Mouse (Mus musculus): ENCODE data around the gene Htra3. TPM values are rescaled to one million over a fixed set of nuclear protein-coding genes. Genes with fewer than 3 reads are reported as not detected.

The Htra3 gene
- polyA plus RNA-seq, 1 experiment from 2014 or later: 21.3 TPM

DNA sequence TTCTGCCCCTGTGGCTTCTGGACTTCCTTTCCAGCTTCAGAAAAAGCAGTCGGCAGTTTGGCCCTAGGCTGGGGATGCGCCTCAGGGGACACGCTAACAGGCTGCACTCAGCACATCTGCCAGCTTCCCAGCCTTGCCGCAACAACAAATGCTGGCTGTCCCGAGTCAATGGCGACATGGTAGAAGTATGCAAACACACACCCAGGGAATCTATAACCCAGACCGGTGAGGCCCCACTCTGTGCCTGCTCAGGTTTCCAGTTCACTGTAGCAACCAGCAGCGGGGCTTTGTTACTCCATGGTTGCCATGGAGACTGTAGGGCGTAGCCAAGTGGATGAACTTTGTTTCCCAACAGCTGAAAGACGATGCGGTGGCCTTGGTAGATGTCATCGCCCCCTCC, 70.2 kb downstream of the Htra3 start:
- H3K4me1 ChIP-seq: peaks cover 23% of the 10 kb centered on the region
- peaks cover 28% of the 10 kb centered on the region; the same call in 1 of the 2 replicates for H3K36me3 ChIP-seq
- WGBS: 8% methylated on average over 12 of the region's 12 CpGs
- peak; percentile 64; the same call in 1 of the 2 replicates for ATAC-seq (ENCODE audit: low FRiP score)
- H3K4me2 ChIP-seq: no peak overlapping the region
- H3K9me3 ChIP-seq (replicated peaks): no peaks in the 10 kb centered on the region
- H3K27ac ChIP-seq (replicated peaks): no peak overlapping the region
- H3K4me3 ChIP-seq (replicated peaks): no peak overlapping the region
- H3K9ac ChIP-seq (replicated peaks): no peak overlapping the region
- H3K27me3 ChIP-seq (replicated peaks): no peaks in the 10 kb centered on the region

GRCm38 (mm10) chr5:35608559-35608958, 71.0 kb downstream of the Htra3 start:
- Histone ChIP-seq H3K4me2 (no peak overlapping the region), H3K4me3 (replicated peaks) (no peak overlapping the region), H3K27ac (replicated peaks) (0 out of 2 replicates have a peak overlapping the region, but pooled peaks have one; percentile 23), H3K27me3 (replicated peaks) (no peaks in the 10 kb centered on the region), H3K9ac (replicated peaks) (no peak overlapping the region; the same call in 1 of the 2 replicates), H3K9me3 (replicated peaks) (no peaks in the 10 kb centered on the region), H3K36me3 (peaks cover 31% of the 10 kb centered on the region; the same call in 1 of the 2 replicates), H3K4me1 (peaks cover 23% of the 10 kb centered on the region)
- 90% methylated on average over 5 of the region's 5 CpGs for WGBS
- no peak for ATAC-seq (ENCODE audit: low FRiP score)

DNA sequence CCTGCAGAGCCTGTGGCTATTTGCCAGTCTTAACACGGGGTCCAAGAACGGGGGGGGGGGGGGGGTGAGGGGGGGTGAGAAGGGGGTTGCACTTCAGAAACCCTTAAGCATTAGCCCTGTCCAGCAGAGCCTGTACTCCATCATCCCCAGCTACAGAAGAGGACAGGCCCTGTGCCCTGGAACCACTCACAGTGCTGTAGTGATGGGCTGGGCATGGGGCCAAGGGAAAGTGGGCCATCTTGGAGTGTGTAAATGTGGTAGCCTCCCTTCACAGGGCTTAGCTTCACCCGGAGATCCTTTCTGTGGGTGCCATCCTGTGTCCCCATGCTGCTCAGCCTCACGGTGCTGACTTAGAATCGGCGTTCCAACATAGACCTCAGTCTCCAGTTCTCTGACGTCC, 71.8 kb downstream of the Htra3 start:
- Histone ChIP-seq H3K27ac (replicated peaks) (no peak overlapping the region), H3K4me1 (peaks cover 23% of the 10 kb centered on the region), H3K9ac (replicated peaks) (no peak overlapping the region), H3K4me2 (no peak overlapping the region), H3K36me3 (peaks cover 33% of the 10 kb centered on the region), H3K9me3 (replicated peaks) (no peaks in the 10 kb centered on the region), H3K27me3 (replicated peaks) (no peaks in the 10 kb centered on the region), H3K4me3 (replicated peaks) (no peak overlapping the region)
- no peak for ATAC-seq (ENCODE audit: low FRiP score)
- WGBS: 83% methylated on average over 7 of the region's 7 CpGs

DNA sequence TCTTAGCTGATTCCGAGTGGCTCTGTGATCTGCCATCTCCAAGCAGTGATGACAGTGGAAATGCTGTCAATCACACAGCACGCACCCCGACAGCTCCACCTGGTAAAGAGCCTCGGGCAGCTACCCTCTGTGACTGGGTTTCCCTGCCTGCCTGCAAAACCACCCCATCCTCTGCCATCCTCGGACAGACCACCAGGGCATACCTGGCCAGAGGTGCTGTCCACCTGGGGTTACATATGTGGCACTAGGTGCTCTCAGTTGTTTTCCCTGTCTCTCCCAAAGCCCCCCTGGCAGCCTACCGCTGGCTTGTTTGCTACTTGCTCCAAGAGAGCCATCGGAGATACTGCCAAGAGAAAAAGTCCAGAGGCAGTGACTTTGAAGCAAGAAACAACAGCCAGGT, 72.8 kb downstream of the Htra3 start:
- Histone ChIP-seq H3K9ac (replicated peaks) (no peak overlapping the region), H3K4me3 (replicated peaks) (no peak overlapping the region), H3K4me1 (peaks cover 23% of the 10 kb centered on the region), H3K27ac (replicated peaks) (no peak overlapping the region), H3K36me3 (peaks cover 38% of the 10 kb centered on the region), H3K4me2 (no peak overlapping the region), H3K27me3 (replicated peaks) (no peaks in the 10 kb centered on the region), H3K9me3 (replicated peaks) (no peaks in the 10 kb centered on the region)
- no peak for ATAC-seq (ENCODE audit: low FRiP score)
- WGBS: 91% methylated on average over 7 of the region's 7 CpGs

DNA sequence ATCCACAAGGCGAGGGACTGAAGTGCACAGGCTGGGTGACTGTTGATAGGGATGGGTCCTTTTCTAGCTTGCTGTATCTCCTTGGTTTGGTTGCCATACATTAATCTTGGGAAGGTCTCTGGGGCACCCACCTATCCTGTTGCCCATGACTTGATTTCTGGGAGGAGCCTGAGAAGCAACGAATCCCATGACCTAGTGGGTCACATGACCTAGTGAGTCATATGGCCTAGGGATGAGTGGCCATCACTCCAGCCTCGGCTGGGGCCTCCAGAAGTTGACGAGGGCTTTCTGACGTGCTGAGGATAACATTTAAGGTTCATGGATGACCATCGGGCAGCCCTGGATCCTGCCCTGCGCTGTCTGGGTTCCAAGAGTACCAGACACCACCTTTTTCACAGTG, 74.2 kb downstream of the Htra3 start:
- 86% methylated on average over 7 of the region's 7 CpGs for WGBS
- no peaks in the 10 kb centered on the region for H3K9me3 ChIP-seq (replicated peaks)
- H3K36me3 ChIP-seq: peaks cover 50% of the 10 kb centered on the region
- H3K4me2 ChIP-seq: no peak overlapping the region
- ATAC-seq (ENCODE audit: low FRiP score): no peak
- H3K27ac ChIP-seq (replicated peaks): no peak overlapping the region
- H3K4me1 ChIP-seq: peaks cover 23% of the 10 kb centered on the region
- no peak overlapping the region for H3K4me3 ChIP-seq (replicated peaks)
- no peaks in the 10 kb centered on the region for H3K27me3 ChIP-seq (replicated peaks)
- H3K9ac ChIP-seq (replicated peaks): no peak overlapping the region

Other genes with a start within 250 kb of the Htra3 start
- gene Cpz, start 154.1 kb downstream of the Htra3 start, polyA plus RNA-seq (2015; fragmentation: Nextera tagmentation; extraction: Ambion mirVana): 2.8 and 3.7 TPM in 2 replicates
- gene Trmt44, start 104.7 kb downstream of the Htra3 start, polyA plus RNA-seq (2015; fragmentation: Nextera tagmentation; extraction: Ambion mirVana): 5.3 and 6.9 TPM in 2 replicates
- gene Acox3, start 96.7 kb downstream of the Htra3 start, polyA plus RNA-seq (2015; fragmentation: Nextera tagmentation; extraction: Ambion mirVana): 12.7 and 13.5 TPM in 2 replicates
- gene Sh3tc1, start 60.2 kb upstream of the Htra3 start, polyA plus RNA-seq (2015; fragmentation: Nextera tagmentation; extraction: Ambion mirVana): 3.6 and 4.1 TPM in 2 replicates
- gene Ablim2, start 78.1 kb upstream of the Htra3 start, polyA plus RNA-seq (2015; fragmentation: Nextera tagmentation; extraction: Ambion mirVana): 29.5 and 31.8 TPM in 2 replicates
- gene Afap1, start 213.5 kb upstream of the Htra3 start, polyA plus RNA-seq (2015; fragmentation: Nextera tagmentation; extraction: Ambion mirVana): 50.8 and 57.0 TPM in 2 replicates

Measured in neural tube, embryonic 15.5 days (tissue).